Mouse (Mus musculus) Patski (cell line): ENCODE data around the gene Pitpnm3. TPM values are rescaled to one million over a fixed set of nuclear protein-coding genes. Genes with fewer than 3 reads are reported as not detected.
A peak's percentile ranks its signal among the peaks of the same experiment; 100 is the strongest.

ENCODE experiments used
- ATAC-seq: fragments of 100-300 bp; one replicate; pipeline ENCODE4 v1.8.0; 2021
- CTCF ChIA-PET: fragments of 350-600 bp; sonication (Branson Sonifier 250); formaldehyde crosslinking; loops from one replicate; lab custom pipeline; 2022; ENCODE audit warnings: inconsistent platforms; lab: Charles Lee
- POLR2A ChIA-PET: fragments of 350-600 bp; sonication (Branson Sonifier 250); formaldehyde crosslinking; loops from one replicate; lab custom pipeline; 2022; ENCODE audit warnings: antibody characterized with exemption, inconsistent platforms; lab: Charles Lee
- DNase-seq: peaks from one replicate; pipeline ENCODE4 v3.0.0-alpha.2; 2011; ENCODE audit warnings: low read depth, low spot score
- H3K27me3 ChIP-seq: fragments of 371-371 bp; one replicate; pipeline ENCODE4 v1.5.1; 2021
- CTCF ChIP-seq: fragments of 100-300 bp; IDR thresholded peaks from one replicate; pipeline ENCODE4 v1.5.1; 2021
- in situ Hi-C: fragments of 300-500 bp; cut with MboI; formaldehyde crosslinking; loops from 3 replicates; pipeline ENCODE4 v1.11.1; 2018; ENCODE audit warnings: low pct_unique_long_range_greater_than_20kb, mixed read lengths
- polyA plus RNA-seq: library from polyadenylated mRNA; unstranded; gene quantifications from one replicate; pipeline ENCODE4 v1.2.3, GENCODE M21; 2021

Pitpnm3 gene
- polyA plus RNA-seq, 1 experiment from 2014 or later: 5.0 TPM

DNA sequence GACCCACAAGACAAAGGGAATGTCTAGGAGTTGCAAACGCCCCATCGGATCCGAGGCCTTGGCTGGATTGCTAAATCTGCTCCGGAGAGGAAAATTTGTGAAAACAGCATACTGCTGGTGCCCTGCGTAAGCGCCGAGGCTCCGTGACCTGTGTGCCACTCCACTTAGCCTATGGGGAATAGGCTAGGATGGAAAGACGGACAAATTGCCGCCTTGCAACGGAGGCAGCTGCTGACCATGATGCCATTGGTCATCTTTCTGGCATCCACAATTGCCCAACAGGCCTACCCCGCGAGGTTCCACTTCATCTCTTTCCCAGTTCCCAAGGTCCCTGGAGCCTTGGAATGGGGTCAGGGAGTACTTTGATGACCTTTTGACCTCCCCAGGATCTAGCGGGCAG lies 92.9 kb downstream of the Pitpnm3 start:
- ChIA-PET CTCF (interaction anchor here (3.5 to 6.7 kb wide), 2 partner anchors 10 to 17 kb away, joined by 10 to 59 read pairs; no protein-coding TSS in a partner anchor), POLR2A (interaction anchor here (0.7 kb wide), 1 partner anchor 9 kb away, joined by 3 read pairs; no protein-coding TSS in a partner anchor)
- TF ChIP-seq CTCF: no peak
- in situ Hi-C loops: loop anchor here (25.0 kb wide), 1 partner anchor 1030 kb away; the partner anchor contains the start of genes Derl2, Dhx33 and Mis12
- ATAC-seq: peak; percentile 17
- DNase-seq: no peak
- H3K27me3 ChIP-seq: no peaks in the 10 kb centered on the region

DNA sequence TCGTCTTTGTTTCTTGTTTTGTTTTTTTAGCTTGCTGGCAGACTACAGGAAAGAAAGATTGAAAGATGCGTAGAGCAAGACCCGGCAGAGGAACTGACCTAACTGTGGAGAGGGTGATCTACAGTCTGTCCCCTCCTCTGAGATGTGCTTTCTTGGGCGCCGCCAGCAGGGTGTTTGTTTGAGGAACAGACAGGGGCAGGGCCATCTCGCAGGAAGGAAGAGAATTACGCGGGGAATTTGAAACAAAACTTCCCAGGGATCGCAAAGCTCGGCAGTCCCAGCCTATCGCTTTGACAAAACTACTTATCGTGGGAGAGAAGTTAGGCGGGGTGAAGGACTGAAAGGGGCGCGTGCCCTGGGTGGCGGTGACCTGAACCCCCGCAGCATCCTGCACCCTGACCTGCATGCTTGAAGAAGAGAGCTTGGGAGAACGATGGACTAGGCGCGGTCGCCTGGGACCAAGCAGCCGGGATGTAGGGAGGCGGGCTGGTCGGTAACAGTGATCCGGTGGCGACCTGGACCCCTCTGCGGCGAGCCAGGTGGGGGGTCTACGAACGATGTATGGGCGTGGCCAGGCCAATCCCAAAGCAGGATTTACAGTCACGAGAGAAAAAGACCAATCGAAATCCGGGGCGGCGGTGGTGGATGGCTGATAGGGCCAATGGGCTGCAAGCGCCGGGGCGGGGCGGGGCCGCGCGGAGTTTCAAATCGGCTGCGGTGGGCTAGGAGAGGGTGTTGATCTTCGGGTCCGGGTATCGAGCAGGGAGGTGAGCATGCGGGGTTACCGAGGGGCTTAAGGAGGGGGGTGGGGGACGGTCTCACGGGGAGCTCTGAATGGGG lies 93.6 kb downstream of the Pitpnm3 start, which contains the start of gene Pimreg:
Pimreg (plus strand) TSS at position 265 of the 840 bp plus-strand sequence.
- in situ Hi-C loops: loop anchor here (25.0 kb wide), 1 partner anchor 1030 kb away; the partner anchor contains the start of genes Derl2, Dhx33 and Mis12
- peak; percentile 95 for ATAC-seq
- ChIA-PET POLR2A (interaction anchor here (0.7 kb wide), 1 partner anchor 10 kb away, joined by 3 read pairs; no protein-coding TSS in a partner anchor), CTCF (interaction anchor here (3.5 to 6.7 kb wide), 2 partner anchors 10 to 16 kb away, joined by 10 to 59 read pairs; no protein-coding TSS in a partner anchor)
- H3K27me3 ChIP-seq: no peaks in the 10 kb centered on the region
- TF ChIP-seq CTCF: no peak
- peak; percentile 25 for DNase-seq

GRCm38 (mm10) chr11:72041290-72041767 lies 94.2 kb downstream of the Pitpnm3 start:
- TF ChIP-seq CTCF: no peak
- ChIA-PET CTCF (interaction anchor here (3.5 to 6.7 kb wide), 2 partner anchors 11 to 16 kb away, joined by 10 to 59 read pairs; no protein-coding TSS in a partner anchor), POLR2A (no interaction called here)
- H3K27me3 ChIP-seq: no peaks in the 10 kb centered on the region
- DNase-seq: no peak
- in situ Hi-C loops: loop anchor here (25.0 kb wide), 1 partner anchor 1029 kb away; the partner anchor contains the start of genes Derl2, Dhx33 and Mis12
- no peak for ATAC-seq

DNA sequence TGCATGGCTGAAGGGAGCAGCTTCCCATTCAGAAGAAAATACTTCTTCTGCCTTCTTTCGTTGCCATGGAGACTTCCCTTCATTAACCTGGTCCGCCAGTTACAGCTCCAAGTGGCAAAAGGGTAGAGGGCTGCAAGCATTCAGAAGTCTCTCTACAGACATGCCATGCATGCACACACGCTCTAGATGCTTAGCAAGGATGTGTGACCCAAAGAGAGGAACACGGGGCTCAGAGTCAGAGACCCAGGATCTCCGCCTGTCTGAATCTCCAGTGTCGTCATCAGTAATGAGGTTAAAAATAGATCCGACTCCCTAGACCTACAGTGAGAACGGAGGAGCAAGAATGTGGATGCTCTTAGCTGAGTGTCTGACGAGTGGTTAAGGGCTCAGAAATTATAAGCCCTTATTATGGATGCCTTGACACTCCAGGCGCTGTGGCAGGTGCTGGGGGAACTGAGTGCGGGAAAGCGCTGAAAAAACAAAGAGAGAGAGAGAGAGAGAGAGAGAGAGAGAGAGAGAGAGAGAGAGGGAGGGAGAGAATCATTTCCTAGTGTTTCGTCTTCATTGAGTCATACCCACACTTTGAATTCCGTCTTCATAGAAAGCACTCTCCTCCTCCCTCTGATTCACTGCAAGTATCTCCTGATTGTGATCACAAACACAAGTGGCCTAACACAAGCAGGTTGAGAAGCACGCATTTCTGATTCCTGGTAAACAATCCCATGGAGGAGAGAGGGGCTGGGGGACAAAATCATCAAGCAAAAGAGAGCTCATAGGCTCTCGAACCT lies 95.8 kb downstream of the Pitpnm3 start:
- DNase-seq (no peak), ATAC-seq (no peak)
- CTCF ChIA-PET: interaction anchor here (1.2 to 6.7 kb wide), 3 partner anchors 12 to 186 kb away, joined by 3 to 59 read pairs (median 12); no protein-coding TSS in a partner anchor
- POLR2A ChIA-PET: interaction anchor here (0.6 kb wide), 1 partner anchor 176 kb away, joined by 3 read pairs; no protein-coding TSS in a partner anchor
- in situ Hi-C loops: loop anchor here (25.0 kb wide), 1 partner anchor 1027 kb away; the partner anchor contains the start of genes Derl2, Dhx33 and Mis12
- no peaks in the 10 kb centered on the region for H3K27me3 ChIP-seq
- no peak for TF ChIP-seq CTCF

DNA sequence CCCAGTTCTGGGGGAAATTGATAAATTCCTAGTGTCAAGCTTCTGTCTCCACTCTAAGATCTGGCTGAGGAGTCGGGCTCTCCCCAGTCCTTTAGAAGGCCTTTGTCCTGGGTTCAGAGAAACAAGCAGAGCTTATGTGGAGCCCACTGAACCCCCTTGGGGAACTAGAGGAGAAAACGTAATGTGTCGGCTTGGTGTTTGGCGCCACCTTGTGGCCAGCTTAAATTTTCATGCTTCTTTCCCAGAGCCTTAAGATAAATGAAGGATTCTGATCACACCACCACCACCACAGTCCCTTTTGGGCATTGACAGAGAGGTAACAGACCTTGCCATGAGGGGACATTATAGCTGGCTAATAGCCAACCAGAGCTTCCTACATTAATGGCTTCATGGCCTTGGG lies 97.6 kb downstream of the Pitpnm3 start:
- CTCF ChIA-PET: interaction anchor here (2.1 to 6.7 kb wide), 4 partner anchors 9 to 14 kb away, joined by 4 to 59 read pairs (median 9); no protein-coding TSS in a partner anchor
- H3K27me3 ChIP-seq: no peaks in the 10 kb centered on the region
- no peak for ATAC-seq
- in situ Hi-C loops: loop anchor here (25.0 kb wide), 1 partner anchor 1026 kb away; the partner anchor contains the start of genes Derl2, Dhx33 and Mis12
- POLR2A ChIA-PET: no interaction called here
- DNase-seq: no peak
- no peak for TF ChIP-seq CTCF

DNA sequence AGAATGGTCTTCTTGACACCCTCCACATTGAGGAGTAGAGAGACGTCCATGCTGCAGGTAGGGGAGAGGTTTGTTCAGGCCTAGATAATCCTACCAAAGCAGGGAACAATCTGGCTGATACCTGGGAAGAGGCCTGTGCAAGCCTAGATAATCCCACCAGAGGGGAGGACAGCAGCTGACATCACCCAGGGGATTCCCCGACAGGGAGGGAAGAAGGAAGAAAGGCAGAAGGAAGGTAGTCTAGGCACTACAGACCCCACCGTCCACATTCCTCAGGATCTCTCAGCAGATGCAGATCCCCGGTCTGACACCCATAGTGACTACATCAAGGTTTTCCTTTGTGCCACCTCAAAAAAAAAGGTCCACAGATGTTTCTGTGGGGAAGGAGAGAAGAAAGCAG lies 98.2 kb downstream of the Pitpnm3 start, which contains the start of gene Aipl1:
Aipl1 (minus strand) TSS at position 101 of the 400 bp plus-strand sequence.
- no peaks in the 10 kb centered on the region for H3K27me3 ChIP-seq
- no peak for TF ChIP-seq CTCF
- no peak for ATAC-seq
- POLR2A ChIA-PET: no interaction called here
- no peak for DNase-seq
- in situ Hi-C loops: loop anchor here (25.0 kb wide), 1 partner anchor 1025 kb away; the partner anchor contains the start of genes Derl2, Dhx33 and Mis12
- CTCF ChIA-PET: interaction anchor here (1.3 to 6.7 kb wide), 5 partner anchors 9 to 522 kb away, joined by 3 to 59 read pairs (median 6); no protein-coding TSS in a partner anchor

DNA sequence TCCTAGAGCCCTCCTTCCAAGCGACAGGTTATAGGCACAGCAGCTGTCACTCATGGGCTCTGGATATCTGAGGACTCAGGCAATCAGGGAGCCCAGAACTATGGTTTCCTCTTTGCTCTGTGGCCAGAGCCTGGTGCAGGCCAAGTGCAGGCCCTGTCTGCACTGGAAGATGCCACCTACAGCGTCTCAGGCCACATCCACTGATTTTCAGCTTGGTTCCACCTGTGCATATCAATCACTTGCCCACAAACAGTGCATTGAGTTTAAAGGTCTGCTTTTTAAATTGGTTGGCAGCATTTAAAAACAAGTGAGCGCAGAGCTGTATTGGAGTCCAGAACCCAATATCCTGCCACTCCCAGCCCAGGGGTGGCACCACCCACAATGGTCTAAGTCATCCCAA lies 103.0 kb downstream of the Pitpnm3 start:
- POLR2A ChIA-PET: no interaction called here
- no peak for DNase-seq
- no peak for ATAC-seq
- no peak for TF ChIP-seq CTCF
- H3K27me3 ChIP-seq: peaks cover 3% of the 10 kb centered on the region
- CTCF ChIA-PET: interaction anchor here (1.2 kb wide), 1 partner anchor 9 kb away, joined by 4 read pairs; no protein-coding TSS in a partner anchor
- in situ Hi-C loops: loop anchor here (25.0 kb wide), 1 partner anchor 1020 kb away; the partner anchor contains the start of genes Derl2, Dhx33 and Mis12

- ChIA-PET POLR2A (no interaction called here), CTCF (interaction anchor here (1.2 kb wide), 1 partner anchor 8 kb away, joined by 4 read pairs; no protein-coding TSS in a partner anchor)
- ATAC-seq (no peak), DNase-seq (no peak)
- no peak for TF ChIP-seq CTCF
- in situ Hi-C loops: loop anchor here (25.0 kb wide), 1 partner anchor 1020 kb away; the partner anchor contains the start of genes Derl2, Dhx33 and Mis12
- H3K27me3 ChIP-seq: peaks cover 3% of the 10 kb centered on the region
Observed at GRCm38 (mm10) chr11:72032091-72032490, 103.5 kb downstream of the Pitpnm3 start.

- POLR2A ChIA-PET: no interaction called here
- CTCF ChIA-PET: no interaction called here
- ATAC-seq (no peak), DNase-seq (no peak)
- in situ Hi-C loops: loop anchor here (25.0 kb wide), 1 partner anchor 1019 kb away; the partner anchor contains the start of genes Derl2, Dhx33 and Mis12
- peaks cover 3% of the 10 kb centered on the region for H3K27me3 ChIP-seq
- no peak for TF ChIP-seq CTCF
Observed at GRCm38 (mm10) chr11:72031353-72031752, 104.2 kb downstream of the Pitpnm3 start.
